Mouse (Mus musculus): ENCODE measurements around the gene Grik1. TPM values are rescaled to one million over a fixed set of nuclear protein-coding genes. Genes with fewer than 3 reads are reported as not detected.
A peak's percentile ranks its signal among the peaks of the same experiment; 100 is the strongest.

Grik1 gene
- total RNA-seq (2021), result not detected
- long read RNA-seq, experiment 1, result 0 reads
- long read RNA-seq, experiment 2, result 0 reads

- intact Hi-C loops (cut with DNase I), result no loop called here
- Histone ChIP-seq H3K4me3 (0 out of 2 replicates have a peak within 1 kb of the TSS, but pooled peaks have one; percentile 5), H3K27ac (no peak within 1 kb of the TSS)
- no peak for DNase-seq
- no peak for TF ChIP-seq CTCF (IDR thresholded peaks at IDR 0.05)
Measured at GRCm38 (mm10) chr16:88290132-88290772, at the start of gene Grik1. Gene Grik1 (minus strand): TSS chr16:88290265.

DNA sequence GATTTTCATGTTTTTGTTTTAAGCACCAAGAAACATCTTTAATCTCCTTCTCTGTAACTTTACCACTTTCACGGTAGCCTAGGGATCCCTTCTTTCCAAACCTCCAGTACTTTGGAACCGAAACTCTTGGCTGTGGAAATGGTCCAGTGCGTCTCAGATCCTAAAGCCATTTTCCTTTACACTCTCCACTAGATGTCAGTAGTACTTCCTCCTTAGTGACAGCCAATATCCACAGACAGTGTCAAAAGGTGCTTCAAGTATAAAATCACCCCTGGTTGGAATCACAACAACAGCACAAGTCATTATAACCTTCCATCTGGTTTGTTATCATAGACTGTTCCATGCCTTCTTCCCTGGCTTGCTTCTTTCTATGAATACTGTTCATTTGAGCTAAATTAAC is 4.1 kb upstream of the Grik1 start:
- DNase-seq, result no peak
- Histone ChIP-seq H3K4me3 (no peak overlapping the region), H3K27ac (no peak overlapping the region)
- intact Hi-C loops (cut with DNase I), result no loop called here
- no peak; the same call in 1 of the 2 replicates for TF ChIP-seq CTCF (IDR thresholded peaks at IDR 0.05)

DNA sequence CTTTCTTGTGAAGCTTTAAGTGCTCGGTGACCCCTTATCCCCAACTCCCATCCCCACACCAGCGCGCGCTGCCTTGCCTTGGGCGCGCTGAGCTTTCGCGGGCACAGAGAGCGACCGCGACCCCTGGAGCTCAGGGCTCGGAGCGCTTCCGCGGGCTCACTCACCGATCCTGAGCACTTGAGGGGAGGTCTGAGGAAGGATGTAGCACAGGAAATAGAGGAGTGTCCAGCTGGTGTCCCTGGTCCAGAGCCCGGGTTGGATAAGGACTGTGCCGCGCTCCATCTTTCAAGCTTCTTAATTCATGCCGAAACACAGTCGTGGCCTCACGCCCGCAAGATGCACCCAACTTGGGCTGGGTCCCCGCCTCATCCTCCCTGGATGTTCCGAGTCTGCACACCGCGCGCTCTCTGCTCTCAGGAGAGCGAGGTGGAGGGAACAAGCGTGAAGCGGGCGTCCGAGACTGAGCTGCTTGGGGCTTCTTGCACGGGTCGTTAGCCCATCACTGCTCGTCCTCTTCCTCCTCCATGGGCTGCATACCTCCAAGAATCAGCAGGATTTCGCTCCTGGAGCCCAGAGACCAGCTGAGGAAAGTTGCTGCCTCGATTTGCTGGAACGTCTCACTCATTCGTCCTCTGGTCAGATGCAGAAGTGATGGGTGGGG is 514 bp downstream of the Grik1 start:
- no peak for DNase-seq
- TF ChIP-seq CTCF (IDR thresholded peaks at IDR 0.05), result no peak
- Histone ChIP-seq H3K4me3 (0 out of 2 replicates have a peak overlapping the region, but pooled peaks have one; percentile 5), H3K27ac (no peak overlapping the region)
- intact Hi-C loops (cut with DNase I), result no loop called here

DNA sequence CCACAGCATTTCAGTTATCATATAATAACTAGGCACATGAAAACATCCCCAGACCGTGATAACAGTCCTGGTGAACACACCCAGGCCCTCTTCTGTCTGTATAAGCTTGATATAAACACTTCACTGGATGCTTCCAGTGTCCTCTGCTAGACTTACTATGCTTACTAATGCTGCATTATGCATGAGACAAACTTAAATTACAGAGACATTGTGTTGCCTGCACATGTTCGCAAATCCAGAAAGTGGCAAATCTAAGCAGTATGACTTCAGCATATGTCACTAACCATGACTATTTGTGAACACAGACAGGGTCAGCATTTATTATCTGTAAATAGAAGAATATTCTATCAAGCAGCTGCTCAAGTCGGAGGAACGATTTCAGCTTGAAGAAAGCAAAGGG is 31.7 kb downstream of the Grik1 start:
- Histone ChIP-seq H3K4me3 (no peak overlapping the region), H3K27ac (no peak overlapping the region)
- intact Hi-C loops (cut with DNase I), result no loop called here
- TF ChIP-seq CTCF (IDR thresholded peaks at IDR 0.05), result no peak
- no peak for DNase-seq

DNA sequence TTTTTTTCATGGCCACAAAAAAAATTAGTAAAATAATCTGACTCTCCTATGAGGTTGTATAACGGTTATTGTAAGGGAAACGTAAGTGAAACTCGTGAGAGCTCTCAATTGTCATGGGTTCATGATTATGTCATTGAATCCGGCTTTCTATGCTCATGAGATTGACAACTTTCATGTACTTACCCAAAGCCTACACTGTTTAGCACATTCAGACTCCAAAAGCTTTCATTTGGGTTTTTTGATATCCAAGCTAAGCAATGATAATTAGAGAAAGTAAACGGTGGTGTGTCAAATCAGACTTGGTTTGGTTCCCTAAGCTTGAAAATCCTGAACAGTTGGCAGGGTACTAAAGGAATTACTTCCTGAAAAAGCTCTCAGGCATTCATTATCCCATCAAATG is 33.0 kb downstream of the Grik1 start:
- H3K4me3 ChIP-seq, result no peak overlapping the region
- TF ChIP-seq CTCF (IDR thresholded peaks at IDR 0.05), result no peak
- no peak overlapping the region for H3K27ac ChIP-seq
- intact Hi-C loops (cut with DNase I), result no loop called here
- no peak for DNase-seq

- no peak overlapping the region for H3K4me3 ChIP-seq
- intact Hi-C loops (cut with DNase I), result no loop called here
- H3K27ac ChIP-seq, result no peak overlapping the region
- DNase-seq, result no peak
- no peak for TF ChIP-seq CTCF (IDR thresholded peaks at IDR 0.05)
Measured at GRCm38 (mm10) chr16:88256101-88256500, 34.0 kb downstream of the Grik1 start.

DNA sequence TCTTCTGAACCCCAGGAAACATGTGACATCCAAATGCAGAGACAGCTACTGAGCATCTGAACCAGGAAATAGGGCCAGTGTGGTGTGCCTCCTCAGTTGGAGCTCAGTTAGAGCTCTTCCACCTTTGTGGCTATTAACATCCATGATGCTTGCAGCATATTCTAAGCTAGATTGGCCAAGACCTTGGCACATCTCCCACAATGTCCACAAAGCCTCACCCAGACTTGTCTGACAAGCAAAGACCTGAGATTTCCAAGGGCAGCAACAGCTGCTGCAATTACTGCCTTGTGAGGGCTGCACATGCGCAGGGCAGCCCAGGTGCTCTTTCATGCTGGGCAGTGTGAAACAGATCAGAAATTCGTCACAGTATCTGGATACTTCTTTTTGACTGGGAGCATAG is 37.4 kb downstream of the Grik1 start:
- DNase-seq, result no peak
- intact Hi-C loops (cut with DNase I), result no loop called here
- Histone ChIP-seq H3K4me3 (no peak overlapping the region), H3K27ac (no peak overlapping the region)
- no peak for TF ChIP-seq CTCF (IDR thresholded peaks at IDR 0.05)

GRCm38 (mm10) chr16:88251049-88251448 is 39.0 kb downstream of the Grik1 start:
- H3K27ac ChIP-seq, result no peak overlapping the region
- intact Hi-C loops (cut with DNase I), result no loop called here
- no peak for TF ChIP-seq CTCF (IDR thresholded peaks at IDR 0.05)
- no peak overlapping the region for H3K4me3 ChIP-seq
- DNase-seq, result no peak

GRCm38 (mm10) chr16:88249825-88250224 is 40.2 kb downstream of the Grik1 start:
- no peak for DNase-seq
- Histone ChIP-seq H3K4me3 (no peak overlapping the region), H3K27ac (no peak overlapping the region)
- intact Hi-C loops (cut with DNase I), result no loop called here
- TF ChIP-seq CTCF (IDR thresholded peaks at IDR 0.05), result no peak

- TF ChIP-seq CTCF (IDR thresholded peaks at IDR 0.05), result no peak
- Histone ChIP-seq H3K27ac (no peak overlapping the region), H3K4me3 (no peak overlapping the region)
- intact Hi-C loops (cut with DNase I), result no loop called here
- no peak for DNase-seq
Measured at GRCm38 (mm10) chr16:88247586-88247985, 42.5 kb downstream of the Grik1 start.

DNA sequence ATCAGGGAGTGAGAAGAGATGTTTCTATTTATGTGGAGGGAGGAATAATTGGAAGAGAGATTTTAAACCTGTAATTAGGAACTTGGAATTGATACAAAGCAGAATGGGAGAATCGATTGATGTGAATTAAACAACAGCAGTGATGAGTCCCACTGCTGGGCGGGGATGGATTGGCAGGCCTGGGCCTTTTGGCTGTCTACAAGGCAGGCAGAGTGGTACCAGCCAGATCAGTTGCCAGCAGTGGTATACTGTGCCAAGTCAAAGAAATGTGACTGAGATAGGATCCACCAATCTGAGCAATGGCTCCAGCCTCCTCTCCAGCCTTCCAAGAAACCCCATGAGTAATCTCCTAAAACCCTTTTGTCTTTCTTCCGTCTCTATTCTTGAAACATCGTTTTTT is 45.4 kb downstream of the Grik1 start:
- no peak for TF ChIP-seq CTCF (IDR thresholded peaks at IDR 0.05)
- no peak for DNase-seq
- Histone ChIP-seq H3K4me3 (no peak overlapping the region), H3K27ac (no peak overlapping the region)
- intact Hi-C loops (cut with DNase I), result no loop called here

GRCm38 (mm10) chr16:88225616-88226015 is 64.4 kb downstream of the Grik1 start:
- intact Hi-C loops (cut with DNase I), result no loop called here
- no peak for TF ChIP-seq CTCF (IDR thresholded peaks at IDR 0.05)
- Histone ChIP-seq H3K4me3 (no peak overlapping the region), H3K27ac (no peak overlapping the region)
- no peak for DNase-seq

GRCm38 (mm10) chr16:88221932-88222331 is 68.1 kb downstream of the Grik1 start:
- no peak for DNase-seq
- no peak for TF ChIP-seq CTCF (IDR thresholded peaks at IDR 0.05)
- Histone ChIP-seq H3K4me3 (no peak overlapping the region), H3K27ac (no peak overlapping the region)
- intact Hi-C loops (cut with DNase I), result no loop called here

- Histone ChIP-seq H3K27ac (no peak overlapping the region), H3K4me3 (no peak overlapping the region)
- no peak for TF ChIP-seq CTCF (IDR thresholded peaks at IDR 0.05)
- DNase-seq, result no peak
- intact Hi-C loops (cut with DNase I), result no loop called here
Measured at GRCm38 (mm10) chr16:88212531-88212930, 77.5 kb downstream of the Grik1 start.
